Mouse (Mus musculus): ENCODE data around the gene Gm2381.
"Not testable (repeated sequence)": the region's sequence is repeated elsewhere in the genome, so short reads cannot be mapped to it uniquely, and the experiment has no call there.

- TF ChIP-seq CTCF (conservative IDR thresholded peaks at IDR 0.05; ENCODE audit: low read length); NANOG (IDR thresholded peaks at IDR 0.05; ENCODE audit: borderline replicate concordance, low read length): not testable (repeated sequence)
These were observed at the start of gene Gm2381 for GRCm38 (mm10) chr7:42866801-42867458.
